Mouse (Mus musculus): ENCODE data around the gene Tent4a. TPM values are rescaled to one million over a fixed set of nuclear protein-coding genes. Genes with fewer than 3 reads are reported as not detected.

Gene Tent4a
- polyA plus RNA-seq, 1 experiment: 25.4 TPM

GRCm38 (mm10) chr13:69507666-69508065 is 26.8 kb downstream of the Tent4a start:
- TF ChIP-seq POLR2A (IDR thresholded peaks at IDR 0.05; ENCODE audit: extremely low read depth, insufficient read depth, low read length) (no peak), CTCF (IDR thresholded peaks at IDR 0.05; ENCODE audit: extremely low read depth, insufficient read depth, low read length) (no peak)

GRCm38 (mm10) chr13:69506341-69507086 is 27.9 kb downstream of the Tent4a start:
- Histone ChIP-seq H3K4me3 (ENCODE audit: insufficient read depth, low read length) (no peak overlapping the region), H3K27ac (ENCODE audit: insufficient read depth, low read length) (no peak overlapping the region), H3K4me1 (ENCODE audit: control insufficient read depth, insufficient read depth, low read length) (peaks cover 5% of the 10 kb centered on the region; the same call in 1 of the 2 replicates)
- no peak for TF ChIP-seq CTCF (IDR thresholded peaks at IDR 0.05; ENCODE audit: extremely low read depth, insufficient read depth, low read length)

More at GRCm38 (mm10) chr13:69507666-69508065, 26.8 kb downstream of the Tent4a start:
- H3K4me3 ChIP-seq (ENCODE audit: insufficient read depth, low read length): no peak overlapping the region
- H3K27ac ChIP-seq (ENCODE audit: insufficient read depth, low read length): no peak overlapping the region
- H3K4me1 ChIP-seq (ENCODE audit: control insufficient read depth, insufficient read depth, low read length): peaks cover 5% of the 10 kb centered on the region; the same call in 1 of the 2 replicates

GRCm38 (mm10) chr13:69502863-69503262 is 31.6 kb downstream of the Tent4a start:
- Histone ChIP-seq H3K4me3 (ENCODE audit: insufficient read depth, low read length) (no peak overlapping the region), H3K4me1 (ENCODE audit: control insufficient read depth, insufficient read depth, low read length) (no peaks in the 10 kb centered on the region), H3K27ac (ENCODE audit: insufficient read depth, low read length) (no peak overlapping the region)
- no peak for TF ChIP-seq POLR2A (IDR thresholded peaks at IDR 0.05; ENCODE audit: extremely low read depth, insufficient read depth, low read length)
- no peak for TF ChIP-seq CTCF (IDR thresholded peaks at IDR 0.05; ENCODE audit: extremely low read depth, insufficient read depth, low read length)

- Histone ChIP-seq H3K4me3 (ENCODE audit: insufficient read depth, low read length) (no peak overlapping the region), H3K27ac (ENCODE audit: insufficient read depth, low read length) (no peak overlapping the region), H3K4me1 (ENCODE audit: control insufficient read depth, insufficient read depth, low read length) (no peaks in the 10 kb centered on the region)
- TF ChIP-seq CTCF (IDR thresholded peaks at IDR 0.05; ENCODE audit: extremely low read depth, insufficient read depth, low read length) (no peak), POLR2A (IDR thresholded peaks at IDR 0.05; ENCODE audit: extremely low read depth, insufficient read depth, low read length) (no peak)
These were observed 32.2 kb downstream of the Tent4a start for GRCm38 (mm10) chr13:69502157-69502750.

GRCm38 (mm10) chr13:69498276-69498675 is 36.1 kb downstream of the Tent4a start:
- no peaks in the 10 kb centered on the region for H3K4me1 ChIP-seq (ENCODE audit: control insufficient read depth, insufficient read depth, low read length)
- TF ChIP-seq CTCF (IDR thresholded peaks at IDR 0.05; ENCODE audit: extremely low read depth, insufficient read depth, low read length) (no peak), POLR2A (IDR thresholded peaks at IDR 0.05; ENCODE audit: extremely low read depth, insufficient read depth, low read length) (no peak)

GRCm38 (mm10) chr13:69492876-69493463 is 41.4 kb downstream of the Tent4a start:
- TF ChIP-seq CTCF (IDR thresholded peaks at IDR 0.05; ENCODE audit: extremely low read depth, insufficient read depth, low read length): peak; percentile 66
- TF ChIP-seq POLR2A (IDR thresholded peaks at IDR 0.05; ENCODE audit: extremely low read depth, insufficient read depth, low read length): no peak
- no peak overlapping the region for H3K27ac ChIP-seq (ENCODE audit: insufficient read depth, low read length)
- no peak overlapping the region for H3K4me3 ChIP-seq (ENCODE audit: insufficient read depth, low read length)
- no peaks in the 10 kb centered on the region; the same call in 1 of the 2 replicates for H3K4me1 ChIP-seq (ENCODE audit: control insufficient read depth, insufficient read depth, low read length)

More at GRCm38 (mm10) chr13:69498276-69498675, 36.1 kb downstream of the Tent4a start:
- Histone ChIP-seq H3K4me3 (ENCODE audit: insufficient read depth, low read length) (no peak overlapping the region), H3K27ac (ENCODE audit: insufficient read depth, low read length) (no peak overlapping the region)

GRCm38 (mm10) chr13:69489777-69490176 is 44.6 kb downstream of the Tent4a start:
- TF ChIP-seq POLR2A (IDR thresholded peaks at IDR 0.05; ENCODE audit: extremely low read depth, insufficient read depth, low read length): no peak
- TF ChIP-seq CTCF (IDR thresholded peaks at IDR 0.05; ENCODE audit: extremely low read depth, insufficient read depth, low read length): no peak
- no peak overlapping the region for H3K4me3 ChIP-seq (ENCODE audit: insufficient read depth, low read length)
- H3K27ac ChIP-seq (ENCODE audit: insufficient read depth, low read length): no peak overlapping the region
- no peaks in the 10 kb centered on the region; the same call in 1 of the 2 replicates for H3K4me1 ChIP-seq (ENCODE audit: control insufficient read depth, insufficient read depth, low read length)

- TF ChIP-seq CTCF (IDR thresholded peaks at IDR 0.05; ENCODE audit: extremely low read depth, insufficient read depth, low read length) (no peak), POLR2A (IDR thresholded peaks at IDR 0.05; ENCODE audit: extremely low read depth, insufficient read depth, low read length) (no peak)
- no peak overlapping the region for H3K27ac ChIP-seq (ENCODE audit: insufficient read depth, low read length)
- H3K4me1 ChIP-seq (ENCODE audit: control insufficient read depth, insufficient read depth, low read length): no peaks in the 10 kb centered on the region; the same call in 1 of the 2 replicates
- H3K4me3 ChIP-seq (ENCODE audit: insufficient read depth, low read length): no peak overlapping the region; the same call in 1 of the 2 replicates
These were observed 45.7 kb downstream of the Tent4a start for GRCm38 (mm10) chr13:69488565-69489255.

GRCm38 (mm10) chr13:69487611-69488275 is 46.7 kb downstream of the Tent4a start:
- Histone ChIP-seq H3K27ac (ENCODE audit: insufficient read depth, low read length) (no peak overlapping the region), H3K4me1 (ENCODE audit: control insufficient read depth, insufficient read depth, low read length) (peaks cover 3% of the 10 kb centered on the region; the same call in 1 of the 2 replicates), H3K4me3 (ENCODE audit: insufficient read depth, low read length) (peak overlapping the region; percentile 21; the same call in 1 of the 2 replicates)
- TF ChIP-seq POLR2A (IDR thresholded peaks at IDR 0.05; ENCODE audit: extremely low read depth, insufficient read depth, low read length) (no peak), CTCF (IDR thresholded peaks at IDR 0.05; ENCODE audit: extremely low read depth, insufficient read depth, low read length) (no peak)
